Mouse (Mus musculus) ES-E14 (cell line): ENCODE results near the gene Itch.

Experiments
- CHD2 ChIP-seq: IDR thresholded peaks from 2 replicates; pipeline ENCODE4 v1.6.1; 2014; ENCODE audit warnings: mild to moderate bottlenecking, low read depth, low read length, inconsistent platforms
- HCFC1 ChIP-seq: IDR thresholded peaks from 2 replicates; pipeline ENCODE4 v1.6.1; 2012; ENCODE audit warnings: low read length, inconsistent platforms, borderline replicate concordance; ENCODE audit not compliant: insufficient read depth
- MAFK ChIP-seq: IDR thresholded peaks from 2 replicates; pipeline ENCODE4 v1.6.1; 2014; ENCODE audit warnings: mild to moderate bottlenecking, low read depth, low read length, inconsistent platforms; ENCODE audit not compliant: insufficient read depth
- ZC3H11A ChIP-seq: IDR thresholded peaks from 2 replicates; pipeline ENCODE4 v1.6.1; 2012; ENCODE audit warnings: low read depth, mild to moderate bottlenecking, inconsistent platforms, low read length, borderline replicate concordance

- TF ChIP-seq HCFC1 (no peak), ZC3H11A (no peak), MAFK (no peak), CHD2 (no peak)
Observed at GRCm38 (mm10) chr2:155101761-155102181, 31.5 kb upstream of the Itch start.
